Mouse (Mus musculus) cerebellum, adult 2 months (tissue): Measurements from ENCODE around the gene Rps11.

ENCODE experiments used
- CTCF ChIP-seq: fragments of 200-500 bp; IDR thresholded peaks from 2 replicates; pipeline ENCODE4 v1.5.1; 2011; ENCODE audit warnings: low read depth, mild to moderate bottlenecking, control low read depth, low read length, moderate library complexity, borderline replicate concordance; ENCODE audit not compliant: insufficient read depth
- POLR2A ChIP-seq: fragments of 200-500 bp; IDR thresholded peaks from 2 replicates; pipeline ENCODE4 v1.6.1; 2011; ENCODE audit warnings: low read length, control low read depth, borderline replicate concordance; ENCODE audit not compliant: insufficient read depth

DNA sequence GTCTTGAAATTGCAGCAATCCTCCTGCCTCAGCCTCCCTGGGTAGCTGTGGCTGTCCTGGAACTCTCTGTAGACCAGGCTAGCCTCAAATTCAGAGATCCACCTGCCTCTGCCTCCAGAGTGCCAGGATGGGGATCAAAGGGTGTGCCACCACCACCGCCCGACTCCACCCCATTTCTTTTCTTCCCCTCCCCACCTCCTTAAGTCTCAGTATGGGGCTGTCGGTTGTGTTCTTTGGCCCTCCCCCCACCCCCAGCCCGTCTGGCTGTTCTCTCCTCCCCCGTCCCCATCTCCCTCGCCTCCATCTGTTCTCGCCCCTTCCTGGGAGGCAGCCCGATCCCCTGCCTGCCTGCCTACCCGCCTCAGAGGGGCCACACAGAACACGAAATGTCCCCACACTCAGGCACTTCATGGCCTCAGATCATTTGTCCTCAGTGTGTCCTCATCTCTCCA lies 42.7 kb upstream of the Rps11 start:
- no peak for TF ChIP-seq CTCF
- TF ChIP-seq POLR2A: peak; percentile 30; the same call in 1 of the 2 replicates
